Mouse (Mus musculus): ENCODE data around the gene B4galnt4.

- TF ChIP-seq CTCF (IDR thresholded peaks at IDR 0.05; ENCODE audit: low read depth) (no peak), EP300 (optimal IDR thresholded peaks at IDR 0.05) (no peak)
Measured at GRCm38 (mm10) chr7:141064175-141064574, 3.3 kb downstream of the B4galnt4 start.
